Mouse (Mus musculus) CH12.LX (cell line): ENCODE data around the gene Sgms1. TPM values are rescaled to one million over a fixed set of nuclear protein-coding genes. Genes with fewer than 3 reads are reported as not detected.

Experiments used
- DNase-seq: peaks from one replicate; pipeline ENCODE4 v3.0.0-alpha.2; 2013; ENCODE audit errors: extremely low read depth
- H3K27ac ChIP-seq: 2 replicates; pipeline ENCODE4 v1.5.1; 2012; ENCODE audit warnings: low read depth, mild to moderate bottlenecking, control low read depth, moderate library complexity; ENCODE audit not compliant: insufficient read depth
- H3K27me3 ChIP-seq: replicated peaks from 2 replicates; pipeline ENCODE3; 2012; ENCODE audit warnings: inconsistent platforms
- H3K36me3 ChIP-seq, 2 experiments: replicated peaks in 1 of 2; 2 replicates each; pipeline versions ENCODE3 to v1.6.1; 2012; ENCODE audit warnings: inconsistent platforms in 1 of 2, low read length in 1 of 2, mild to moderate bottlenecking in 1 of 2, mixed read lengths in 1 of 2, moderate library complexity in 1 of 2; ENCODE audit not compliant: control insufficient read depth in 1 of 2, insufficient read depth in 1 of 2
- H3K4me1 ChIP-seq, 2 experiments: 2 replicates each; pipeline ENCODE4 v1.6.1; 2012; ENCODE audit warnings: inconsistent platforms in 1 of 2, moderate library complexity in 1 of 2; ENCODE audit not compliant: insufficient read depth in 2 of 2, control insufficient read depth in 1 of 2
- H3K4me2 ChIP-seq: 2 replicates; pipeline ENCODE4 v1.6.1; 2012; ENCODE audit warnings: low read depth, mild to moderate bottlenecking, control low read depth; ENCODE audit not compliant: poor library complexity, insufficient read depth, severe bottlenecking
- H3K4me3 ChIP-seq, 3 experiments: fragments of 150-350 bp in 1 of 3; sonication (generic) in 1 of 3; replicated peaks in 1 of 3; 2 replicates each; pipeline versions ENCODE3 to v1.5.1; 2011 to 2012; ENCODE audit warnings: low read depth in 2 of 3, low read length in 2 of 3, mild to moderate bottlenecking in 2 of 3, moderate library complexity in 2 of 3, control low read depth in 1 of 3, improper control_type of control experiment in 1 of 3, inconsistent platforms in 1 of 3, mixed read lengths in 1 of 3; ENCODE audit not compliant: poor library complexity in 1 of 3
- H3K79me2 ChIP-seq: replicated peaks from 2 replicates; pipeline ENCODE4 v1.6.1; 2012; ENCODE audit warnings: mild to moderate bottlenecking, moderate library complexity; ENCODE audit not compliant: control insufficient read depth, poor library complexity, insufficient read depth, severe bottlenecking; ENCODE audit errors: extremely low read depth
- H3K9ac ChIP-seq: 2 replicates; pipeline ENCODE4 v1.6.1; 2012; ENCODE audit warnings: low read depth, mild to moderate bottlenecking, control low read depth, moderate library complexity; ENCODE audit not compliant: insufficient read depth
- H3K9me3 ChIP-seq: replicated peaks from 2 replicates; pipeline ENCODE3; 2012; ENCODE audit warnings: low read length, inconsistent platforms, mixed read lengths
- ELF1 ChIP-seq: IDR thresholded peaks from 2 replicates; pipeline ENCODE4 v1.6.1; 2014; ENCODE audit warnings: low read depth, mild to moderate bottlenecking, inconsistent platforms, low read length, improper control_type of control experiment
- ETS1 ChIP-seq: conservative IDR thresholded peaks from 2 replicates; pipeline ENCODE4 v1.6.1; 2012; ENCODE audit warnings: low read depth, mild to moderate bottlenecking, inconsistent platforms, low read length, improper control_type of control experiment, moderate library complexity
- IRF4 ChIP-seq: IDR thresholded peaks from 2 replicates; pipeline ENCODE4 v1.6.1; 2014; ENCODE audit warnings: low read depth, mild to moderate bottlenecking, inconsistent platforms, low read length, improper control_type of control experiment
- JUN ChIP-seq: IDR thresholded peaks from 2 replicates; pipeline ENCODE4 v1.6.1; 2011; ENCODE audit warnings: low read depth, mild to moderate bottlenecking, low read length, improper control_type of control experiment, moderate library complexity; ENCODE audit not compliant: insufficient read depth
- JUND ChIP-seq: conservative IDR thresholded peaks from 2 replicates; pipeline ENCODE4 v1.6.1; 2011; ENCODE audit warnings: low read depth, low read length, improper control_type of control experiment
- KAT2A ChIP-seq: IDR thresholded peaks from 2 replicates; pipeline ENCODE4 v1.6.1; 2012; ENCODE audit warnings: low read length, improper control_type of control experiment, inconsistent platforms; ENCODE audit not compliant: insufficient replicate concordance
- MAX ChIP-seq: IDR thresholded peaks from 2 replicates; pipeline ENCODE4 v1.6.1; 2011; ENCODE audit warnings: low read length, improper control_type of control experiment
- MYC ChIP-seq: IDR thresholded peaks from 2 replicates; pipeline ENCODE4 v1.6.1; 2011; ENCODE audit warnings: low read depth, mild to moderate bottlenecking, improper control_type of control experiment, low read length
- NRF1 ChIP-seq: IDR thresholded peaks from 2 replicates; pipeline ENCODE4 v1.6.1; 2014; ENCODE audit warnings: low read depth, mild to moderate bottlenecking, inconsistent platforms, low read length, improper control_type of control experiment, moderate library complexity
- PAX5 ChIP-seq: IDR thresholded peaks from 2 replicates; pipeline ENCODE4 v1.6.1; 2012; ENCODE audit warnings: low read length, inconsistent platforms, mixed read lengths
- POLR2A ChIP-seq: IDR thresholded peaks from 2 replicates; pipeline ENCODE4 v1.6.1; 2011; ENCODE audit warnings: low read depth, mild to moderate bottlenecking, improper control_type of control experiment, low read length
- RCOR1 ChIP-seq: conservative IDR thresholded peaks from 2 replicates; pipeline ENCODE4 v1.6.1; 2012; ENCODE audit warnings: low read depth, mild to moderate bottlenecking, inconsistent platforms, low read length, improper control_type of control experiment
- SIN3A ChIP-seq: IDR thresholded peaks from 2 replicates; pipeline ENCODE4 v1.6.1; 2012; ENCODE audit warnings: low read length, improper control_type of control experiment, inconsistent platforms
- SMC3 ChIP-seq: IDR thresholded peaks from 2 replicates; pipeline ENCODE4 v1.6.1; 2011; ENCODE audit warnings: low read depth, low read length, improper control_type of control experiment
- TCF12 ChIP-seq: IDR thresholded peaks from 2 replicates; pipeline ENCODE4 v1.6.1; 2014; ENCODE audit warnings: low read depth, mild to moderate bottlenecking, inconsistent platforms, low read length, improper control_type of control experiment
- UBTF ChIP-seq: IDR thresholded peaks from 2 replicates; pipeline ENCODE4 v1.6.1; 2012; ENCODE audit warnings: low read depth, mild to moderate bottlenecking, inconsistent platforms, low read length, improper control_type of control experiment, moderate library complexity
- USF1 ChIP-seq: IDR thresholded peaks from 2 replicates; pipeline ENCODE4 v1.6.1; 2014; ENCODE audit warnings: low read depth, mild to moderate bottlenecking, inconsistent platforms, low read length, improper control_type of control experiment
- ZC3H11A ChIP-seq: IDR thresholded peaks from 2 replicates; pipeline ENCODE4 v1.6.1; 2012; ENCODE audit warnings: low read depth, mild to moderate bottlenecking, inconsistent platforms, low read length, improper control_type of control experiment
- ZMIZ1 ChIP-seq: IDR thresholded peaks from 2 replicates; pipeline ENCODE4 v1.6.1; 2012; ENCODE audit warnings: low read depth, mild to moderate bottlenecking, inconsistent platforms, low read length, improper control_type of control experiment
- ZNF384 ChIP-seq: IDR thresholded peaks from 2 replicates; pipeline ENCODE4 v1.6.1; 2012; ENCODE audit warnings: low read depth, low read length, improper control_type of control experiment, inconsistent platforms
- dilution Hi-C: fragments of 300-500 bp; cut with MboI; formaldehyde crosslinking; loops from 2 replicates; pipeline ENCODE4 v1.14.3; 2020; ENCODE audit warnings: low sequenced_read_pairs; ENCODE audit not compliant: extremely low pct_unique_long_range_greater_than_20kb, extremely low pct_ligation_motif_present
- in situ Hi-C: fragments of 300-500 bp; cut with MboI; formaldehyde crosslinking; loops from 3 replicates; pipeline ENCODE4 v1.14.3; 2019; ENCODE audit warnings: low sequenced_read_pairs, low pct_ligation_motif_present, low pct_unique_long_range_greater_than_20kb, mixed read lengths
- polyA plus RNA-seq: library from polyadenylated mRNA; unstranded; fragments of >175 nt; gene quantifications from 2 replicates; pipeline ENCODE4 v1.2.1, GENCODE M21; 2012; ENCODE audit warnings: low read depth; ENCODE audit not compliant: insufficient read length
- total RNA-seq, 2 experiments: library from RNA; depleted of rRNA; stranded (reverse); fragments of 300-350 nt in 1 of 2; fragments of >200 nt in 1 of 2; gene quantifications; 2 replicates each; pipeline ENCODE4 v1.2.3; 2012 to 2014

The Sgms1 gene
- total and polyA plus RNA-seq, 3 experiments: 1.4 to 1.8 (median 1.8) TPM

GRCm38 (mm10) chr19:32164128-32164527, 225.4 kb downstream of the Sgms1 start:
- no peaks in the 10 kb centered on the region for H3K79me2 ChIP-seq
- TF ChIP-seq ZC3H11A (no peak), POLR2A (no peak), JUND (no peak), ZNF384 (no peak), JUN (no peak), PAX5 (no peak), IRF4 (no peak), ETS1 (no peak), KAT2A (no peak), USF1 (no peak), ELF1 (no peak)
- TF ChIP-seq, all 38 proteins: peak for 0
- Histone ChIP-seq H3K4me1 (peaks cover 8 to 23% of the 10 kb centered on the region in 2 experiments), H3K4me2 (no peak overlapping the region), H3K36me3 (peaks cover 0 to 10% of the 10 kb centered on the region in 2 experiments), H3K27ac (no peak overlapping the region), H3K27me3 (no peaks in the 10 kb centered on the region), H3K4me3 (no peak overlapping the region), H3K9me3 (no peaks in the 10 kb centered on the region), H3K9ac (no peak overlapping the region)
- in situ Hi-C loops (no loop called here), dilution Hi-C loops (no loop called here)
- no peak for DNase-seq

- TF ChIP-seq KAT2A (no peak), NRF1 (no peak)
- H3K4me1 ChIP-seq: no peaks in the 10 kb centered on the region
- no peak overlapping the region for H3K9ac ChIP-seq
- H3K79me2 ChIP-seq: no peaks in the 10 kb centered on the region
- no peak for DNase-seq
- H3K4me3 ChIP-seq: no peak overlapping the region
- H3K4me2 ChIP-seq: no peak overlapping the region
- dilution Hi-C loops (no loop called here), in situ Hi-C loops (no loop called here)
- H3K27me3 ChIP-seq: no peaks in the 10 kb centered on the region
- H3K36me3 ChIP-seq: peaks cover 0 to 17% of the 10 kb centered on the region in 2 experiments
- H3K27ac ChIP-seq: no peak overlapping the region
- no peaks in the 10 kb centered on the region for H3K9me3 ChIP-seq
These were observed 229.6 kb downstream of the Sgms1 start for GRCm38 (mm10) chr19:32159944-32160343.

- no peaks in the 10 kb centered on the region for H3K9me3 ChIP-seq
- no peaks in the 10 kb centered on the region for H3K4me1 ChIP-seq
- H3K79me2 ChIP-seq: no peaks in the 10 kb centered on the region
- no peak overlapping the region for H3K27ac ChIP-seq
- H3K4me2 ChIP-seq: no peak overlapping the region
- TF ChIP-seq MYC (no peak), ZMIZ1 (no peak), SIN3A (no peak), PAX5 (no peak), RCOR1 (no peak), SMC3 (no peak), UBTF (no peak), TCF12 (no peak), MAX (no peak), NRF1 (no peak)
- no peak overlapping the region for H3K4me3 ChIP-seq
- DNase-seq: no peak
- dilution Hi-C loops (no loop called here), in situ Hi-C loops (no loop called here)
- H3K27me3 ChIP-seq: no peaks in the 10 kb centered on the region
- H3K36me3 ChIP-seq: peaks cover 0 to 17% of the 10 kb centered on the region in 2 experiments
- no peak overlapping the region for H3K9ac ChIP-seq
These were observed 230.3 kb downstream of the Sgms1 start for GRCm38 (mm10) chr19:32159168-32159567.
